Mouse (Mus musculus): ENCODE measurements around the gene Ptprz1. TPM values are rescaled to one million over a fixed set of nuclear protein-coding genes. Genes with fewer than 3 reads are reported as not detected.

Gene Ptprz1
- polyA plus RNA-seq (2015; fragmentation: Nextera tagmentation; extraction: Ambion mirVana) = 1.9 and 3.0 TPM in 2 replicates

DNA sequence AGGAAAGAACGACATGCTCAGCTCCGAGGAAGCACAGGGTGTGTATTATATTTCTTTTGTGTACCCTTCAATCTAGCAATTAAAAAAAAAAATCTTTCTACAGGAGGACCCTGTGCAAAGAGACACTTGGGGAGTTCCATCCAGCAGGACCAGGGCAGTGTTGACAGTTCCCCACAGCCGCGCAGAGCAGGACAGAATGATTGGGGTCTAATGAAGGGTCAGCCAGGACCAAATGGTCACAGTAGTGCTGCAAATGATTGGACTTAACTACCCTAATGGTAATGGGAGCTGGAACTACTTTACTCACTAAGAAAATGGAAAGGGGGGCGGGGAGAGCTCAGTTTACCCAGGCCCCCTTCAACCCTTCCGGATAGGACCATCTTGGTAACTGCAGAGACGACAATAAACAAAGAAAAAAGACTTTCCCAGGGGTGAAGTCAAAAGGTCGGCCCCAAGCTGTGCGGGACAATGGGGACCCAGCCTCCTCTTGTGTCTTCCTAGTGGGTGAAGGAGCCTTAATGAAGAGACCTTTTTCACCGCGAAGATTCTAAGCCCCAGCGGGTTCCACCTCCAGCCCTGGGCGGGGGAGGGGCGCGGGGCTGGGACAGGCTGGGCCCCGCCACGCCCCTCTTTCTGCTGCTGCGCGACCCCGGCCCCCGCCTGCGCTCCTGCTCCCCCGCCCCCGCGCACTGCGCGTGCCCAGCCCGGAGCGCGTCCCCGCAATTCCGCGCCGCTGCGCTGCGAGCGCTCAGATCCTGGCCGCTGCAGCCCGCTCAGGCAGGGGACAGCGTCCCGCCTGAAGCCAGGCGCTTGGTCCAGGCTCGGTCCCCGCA is at the start of gene Ptprz1:
Ptprz1 (plus strand) TSS at position 722 of the 833 bp plus-strand sequence.
- Histone ChIP-seq H3K9me3 (replicated peaks; ENCODE audit: control insufficient read depth, low read length) (no peaks in the 10 kb centered on the region), H3K27ac (ENCODE audit: low read length) (no peak within 1 kb of the TSS), H3K36me3 (ENCODE audit: control insufficient read depth, insufficient read depth) (no peaks in the 10 kb centered on the region), H3K4me1 (ENCODE audit: control insufficient read depth, insufficient read depth, low read length) (peaks cover 3% of the 10 kb centered on the region), H3K4me2 (ENCODE audit: low read depth, low read length) (peak within 1 kb of the TSS; percentile 91), H3K9ac (ENCODE audit: low read length) (peak within 1 kb of the TSS; percentile 45), H3K27me3 (ENCODE audit: control insufficient read depth, insufficient read depth, low read length) (peaks cover 9% of the 10 kb centered on the region), H3K4me3 (ENCODE audit: low read length) (peak within 1 kb of the TSS; percentile 64)
- WGBS = 2% methylated on average over 36 of the region's 44 CpGs
- ATAC-seq (replicated peaks; ENCODE audit: extremely low read depth, insufficient read depth, low FRiP score) = peak; percentile 82

DNA sequence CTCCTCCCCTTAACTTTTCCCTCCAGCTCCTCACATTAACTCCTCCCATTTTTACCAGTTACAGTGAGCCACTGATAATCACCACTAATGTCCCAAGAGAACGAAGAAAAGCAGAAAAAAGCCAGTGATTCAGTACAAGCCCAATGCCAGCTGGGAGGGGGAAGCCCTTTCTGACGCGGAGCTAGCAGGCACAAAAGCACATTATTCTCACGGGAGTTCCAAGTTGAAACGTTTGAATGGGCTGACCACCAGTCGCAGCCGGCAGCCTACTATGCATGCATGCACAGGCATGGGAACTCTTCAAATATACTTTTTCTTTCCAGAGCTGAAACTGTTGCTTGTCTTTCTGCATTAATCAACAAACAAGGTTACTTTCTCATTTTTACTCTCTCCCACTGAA is 41.7 kb upstream of the Ptprz1 start:
- no peak for ATAC-seq (replicated peaks; ENCODE audit: extremely low read depth, insufficient read depth, low FRiP score)
- Histone ChIP-seq H3K36me3 (ENCODE audit: control insufficient read depth, insufficient read depth) (no peaks in the 10 kb centered on the region), H3K9ac (ENCODE audit: low read length) (no peak overlapping the region), H3K27ac (ENCODE audit: low read length) (no peak overlapping the region), H3K27me3 (ENCODE audit: control insufficient read depth, insufficient read depth, low read length) (no peaks in the 10 kb centered on the region), H3K4me3 (ENCODE audit: low read length) (no peak overlapping the region), H3K4me2 (ENCODE audit: low read depth, low read length) (no peak overlapping the region), H3K9me3 (replicated peaks; ENCODE audit: control insufficient read depth, low read length) (no peaks in the 10 kb centered on the region), H3K4me1 (ENCODE audit: control insufficient read depth, insufficient read depth, low read length) (no peaks in the 10 kb centered on the region)
- WGBS = 49% methylated on average over 7 of the region's 7 CpGs

DNA sequence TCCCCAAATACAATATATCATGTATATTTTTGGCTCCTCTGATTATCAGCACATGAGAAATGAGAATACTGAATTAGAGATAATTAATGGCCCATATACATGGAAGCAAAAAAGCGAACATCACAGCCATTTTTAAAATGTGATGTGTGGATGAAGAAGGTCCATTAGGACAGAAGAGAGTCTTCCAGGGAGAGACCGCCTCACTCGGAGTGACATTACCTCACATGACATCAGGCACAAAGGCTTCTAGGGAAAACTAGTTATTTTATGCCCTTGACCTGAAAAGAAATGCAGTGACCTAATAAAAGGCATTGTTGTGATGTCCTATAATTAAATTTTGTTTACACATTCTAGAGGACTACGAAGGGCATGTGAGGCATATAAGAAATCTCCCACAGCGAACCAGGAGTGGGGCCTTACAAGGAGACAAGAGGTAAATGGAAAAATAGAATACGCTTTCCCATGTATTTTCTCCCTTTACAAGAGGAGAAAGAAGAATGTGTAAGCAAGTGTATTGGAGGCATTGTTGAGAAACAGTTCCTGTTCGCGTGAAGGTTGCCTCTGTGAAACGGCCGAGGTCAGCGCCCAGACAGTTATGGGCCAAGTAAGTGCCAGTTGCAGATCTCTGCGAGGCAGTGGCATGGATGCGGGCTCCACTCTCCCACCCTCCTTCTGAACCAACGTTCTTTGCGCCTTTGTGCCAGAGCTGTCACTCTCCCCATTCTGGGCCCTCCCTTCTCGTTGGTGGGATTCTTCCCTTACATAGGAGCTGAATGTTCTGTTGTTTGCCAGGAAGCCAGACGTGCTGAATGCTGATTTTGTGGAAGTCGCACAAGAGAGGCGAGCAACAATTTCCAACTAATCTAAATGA is 41.0 kb upstream of the Ptprz1 start:
- no peaks in the 10 kb centered on the region for H3K36me3 ChIP-seq (ENCODE audit: control insufficient read depth, insufficient read depth)
- H3K4me2 ChIP-seq (ENCODE audit: low read depth, low read length) = no peak overlapping the region
- WGBS = 74% methylated on average over 19 of the region's 19 CpGs
- H3K27me3 ChIP-seq (ENCODE audit: control insufficient read depth, insufficient read depth, low read length) = no peaks in the 10 kb centered on the region
- no peak overlapping the region for H3K27ac ChIP-seq (ENCODE audit: low read length)
- ATAC-seq (replicated peaks; ENCODE audit: extremely low read depth, insufficient read depth, low FRiP score) = no peak
- H3K9ac ChIP-seq (ENCODE audit: low read length) = no peak overlapping the region
- no peak overlapping the region for H3K4me3 ChIP-seq (ENCODE audit: low read length)
- no peaks in the 10 kb centered on the region for H3K4me1 ChIP-seq (ENCODE audit: control insufficient read depth, insufficient read depth, low read length)
- no peaks in the 10 kb centered on the region for H3K9me3 ChIP-seq (replicated peaks; ENCODE audit: control insufficient read depth, low read length)

DNA sequence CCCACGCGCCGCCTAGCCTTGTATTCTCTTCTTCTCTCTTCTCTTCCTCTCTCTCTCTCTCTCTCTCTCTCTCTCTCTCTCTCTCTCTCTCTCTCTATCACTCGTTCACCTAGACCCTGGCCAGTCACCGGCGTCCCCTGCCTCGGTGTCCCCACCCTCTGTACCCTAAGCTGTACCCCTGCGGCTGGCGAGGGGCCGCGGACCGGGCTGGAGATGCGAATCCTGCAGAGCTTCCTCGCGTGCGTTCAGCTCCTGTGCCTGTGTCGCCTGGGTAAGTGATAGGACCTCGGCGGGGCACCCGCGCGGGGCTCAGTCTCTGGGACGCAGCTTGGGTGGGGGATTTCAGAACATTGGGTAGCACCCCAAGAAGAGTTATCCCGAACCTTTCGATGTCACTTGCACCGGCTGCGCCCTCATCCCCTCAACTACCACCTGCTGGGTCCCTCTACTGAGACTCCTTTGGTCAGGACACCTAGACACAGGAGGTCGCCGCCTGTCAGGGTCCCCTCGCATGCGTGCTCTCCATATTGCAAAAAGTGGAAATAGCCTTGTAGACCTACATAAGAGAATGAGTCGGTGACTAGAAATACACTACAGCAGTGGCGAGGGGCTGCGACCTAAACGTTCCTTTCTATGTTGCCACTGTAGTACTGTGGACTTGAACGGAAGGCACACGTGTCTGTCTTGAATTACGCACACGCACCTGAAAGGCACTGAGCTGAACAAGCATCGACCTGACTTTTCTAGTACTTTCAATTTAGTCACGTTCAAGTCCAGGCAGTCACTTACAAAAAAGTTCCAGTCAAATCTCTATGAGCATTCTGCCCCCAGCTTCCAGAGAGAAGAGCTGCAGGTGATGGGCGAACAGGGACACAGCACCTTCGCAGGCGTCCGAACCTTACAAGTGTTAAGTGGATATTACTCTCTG is 576 bp downstream of the Ptprz1 start:
- ATAC-seq (replicated peaks; ENCODE audit: extremely low read depth, insufficient read depth, low FRiP score) = peak; percentile 30; the same call in 1 of the 2 replicates
- Histone ChIP-seq H3K36me3 (ENCODE audit: control insufficient read depth, insufficient read depth) (no peaks in the 10 kb centered on the region), H3K27ac (ENCODE audit: low read length) (no peak overlapping the region), H3K4me2 (ENCODE audit: low read depth, low read length) (peak overlapping the region; percentile 91), H3K4me3 (ENCODE audit: low read length) (peak overlapping the region; percentile 64), H3K4me1 (ENCODE audit: control insufficient read depth, insufficient read depth, low read length) (peaks cover 3% of the 10 kb centered on the region), H3K9ac (ENCODE audit: low read length) (peak overlapping the region; percentile 45), H3K9me3 (replicated peaks; ENCODE audit: control insufficient read depth, low read length) (no peaks in the 10 kb centered on the region), H3K27me3 (ENCODE audit: control insufficient read depth, insufficient read depth, low read length) (peaks cover 9% of the 10 kb centered on the region)
- WGBS = 2% methylated on average over 45 of the region's 45 CpGs

DNA sequence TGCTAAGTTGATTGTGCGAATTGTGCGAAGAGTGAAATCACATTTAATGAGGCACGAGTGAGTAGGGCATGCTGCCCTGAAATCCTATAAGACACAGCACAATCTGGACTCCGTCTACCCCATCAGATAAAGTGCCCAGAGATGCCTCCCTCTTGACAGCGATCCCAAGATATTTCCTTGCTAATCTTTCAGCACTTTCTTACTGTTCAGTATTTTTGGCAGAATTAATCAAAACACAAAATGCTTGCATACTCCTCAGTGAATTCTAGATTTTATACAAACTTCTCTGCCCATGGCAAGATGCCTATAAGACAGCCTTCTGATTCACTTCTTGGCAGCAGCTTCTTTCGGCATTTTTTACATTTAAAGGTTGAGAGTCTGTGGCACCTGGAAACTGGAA is 12.7 kb downstream of the Ptprz1 start:
- H3K4me2 ChIP-seq (ENCODE audit: low read depth, low read length) = no peak overlapping the region
- no peak for ATAC-seq (replicated peaks; ENCODE audit: extremely low read depth, insufficient read depth, low FRiP score)
- no peak overlapping the region for H3K4me3 ChIP-seq (ENCODE audit: low read length)
- H3K4me1 ChIP-seq (ENCODE audit: control insufficient read depth, insufficient read depth, low read length) = no peaks in the 10 kb centered on the region
- no peaks in the 10 kb centered on the region for H3K36me3 ChIP-seq (ENCODE audit: control insufficient read depth, insufficient read depth)
- no peak overlapping the region for H3K9ac ChIP-seq (ENCODE audit: low read length)
- H3K9me3 ChIP-seq (replicated peaks; ENCODE audit: control insufficient read depth, low read length) = no peaks in the 10 kb centered on the region
- H3K27ac ChIP-seq (ENCODE audit: low read length) = no peak overlapping the region
- WGBS = 81% methylated on average over 6 of the region's 6 CpGs
- no peaks in the 10 kb centered on the region for H3K27me3 ChIP-seq (ENCODE audit: control insufficient read depth, insufficient read depth, low read length)

DNA sequence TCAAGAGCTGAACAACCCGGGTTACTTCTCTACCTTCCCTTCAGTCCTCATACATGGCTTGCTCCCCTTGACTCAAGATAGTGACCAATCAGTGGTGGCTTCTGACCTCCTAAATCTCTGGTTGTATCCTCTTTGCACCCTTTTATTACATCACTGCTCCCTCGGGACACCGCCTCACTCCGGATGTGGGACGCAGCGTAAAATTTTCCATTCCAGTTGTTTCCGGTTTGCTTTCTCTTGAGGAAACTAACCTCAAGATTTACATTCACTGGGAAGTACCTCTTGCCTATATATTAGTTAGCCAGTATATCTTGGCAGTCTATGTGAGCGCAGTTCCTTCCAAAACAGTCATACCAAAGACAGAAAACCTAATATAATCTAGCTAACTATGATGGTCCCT is 14.0 kb downstream of the Ptprz1 start:
- Histone ChIP-seq H3K9ac (ENCODE audit: low read length) (no peak overlapping the region), H3K9me3 (replicated peaks; ENCODE audit: control insufficient read depth, low read length) (no peaks in the 10 kb centered on the region), H3K36me3 (ENCODE audit: control insufficient read depth, insufficient read depth) (no peaks in the 10 kb centered on the region), H3K4me1 (ENCODE audit: control insufficient read depth, insufficient read depth, low read length) (no peaks in the 10 kb centered on the region), H3K4me3 (ENCODE audit: low read length) (no peak overlapping the region), H3K27ac (ENCODE audit: low read length) (no peak overlapping the region), H3K27me3 (ENCODE audit: control insufficient read depth, insufficient read depth, low read length) (no peaks in the 10 kb centered on the region), H3K4me2 (ENCODE audit: low read depth, low read length) (no peak overlapping the region)
- 91% methylated on average over 8 of the region's 8 CpGs for WGBS
- ATAC-seq (replicated peaks; ENCODE audit: extremely low read depth, insufficient read depth, low FRiP score) = no peak

DNA sequence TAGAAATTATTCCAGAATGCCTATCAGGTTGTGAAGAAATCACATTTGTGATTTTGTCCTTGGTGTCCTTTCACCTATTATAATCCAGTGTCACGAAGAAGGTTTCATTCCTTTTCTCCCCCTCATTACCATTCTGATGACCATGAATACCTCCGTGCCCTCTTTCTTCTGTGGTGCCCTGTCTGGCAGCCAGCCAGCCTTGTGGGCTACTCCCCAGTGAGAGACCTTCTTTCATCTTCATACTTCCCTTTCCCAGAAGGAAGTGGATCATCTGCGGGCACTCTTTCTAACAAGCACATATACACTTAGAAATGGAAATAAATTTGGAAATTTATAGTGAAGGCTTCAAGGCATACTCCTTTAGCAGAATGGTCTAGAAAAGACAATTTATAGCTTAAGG is 26.7 kb downstream of the Ptprz1 start:
- Histone ChIP-seq H3K4me2 (ENCODE audit: low read depth, low read length) (no peak overlapping the region), H3K4me1 (ENCODE audit: control insufficient read depth, insufficient read depth, low read length) (no peaks in the 10 kb centered on the region), H3K9me3 (replicated peaks; ENCODE audit: control insufficient read depth, low read length) (no peaks in the 10 kb centered on the region), H3K27me3 (ENCODE audit: control insufficient read depth, insufficient read depth, low read length) (no peaks in the 10 kb centered on the region), H3K36me3 (ENCODE audit: control insufficient read depth, insufficient read depth) (no peaks in the 10 kb centered on the region), H3K4me3 (ENCODE audit: low read length) (no peak overlapping the region), H3K9ac (ENCODE audit: low read length) (no peak overlapping the region), H3K27ac (ENCODE audit: low read length) (no peak overlapping the region)
- ATAC-seq (replicated peaks; ENCODE audit: extremely low read depth, insufficient read depth, low FRiP score) = no peak
- WGBS = 65% methylated on average over 3 of the region's 3 CpGs

DNA sequence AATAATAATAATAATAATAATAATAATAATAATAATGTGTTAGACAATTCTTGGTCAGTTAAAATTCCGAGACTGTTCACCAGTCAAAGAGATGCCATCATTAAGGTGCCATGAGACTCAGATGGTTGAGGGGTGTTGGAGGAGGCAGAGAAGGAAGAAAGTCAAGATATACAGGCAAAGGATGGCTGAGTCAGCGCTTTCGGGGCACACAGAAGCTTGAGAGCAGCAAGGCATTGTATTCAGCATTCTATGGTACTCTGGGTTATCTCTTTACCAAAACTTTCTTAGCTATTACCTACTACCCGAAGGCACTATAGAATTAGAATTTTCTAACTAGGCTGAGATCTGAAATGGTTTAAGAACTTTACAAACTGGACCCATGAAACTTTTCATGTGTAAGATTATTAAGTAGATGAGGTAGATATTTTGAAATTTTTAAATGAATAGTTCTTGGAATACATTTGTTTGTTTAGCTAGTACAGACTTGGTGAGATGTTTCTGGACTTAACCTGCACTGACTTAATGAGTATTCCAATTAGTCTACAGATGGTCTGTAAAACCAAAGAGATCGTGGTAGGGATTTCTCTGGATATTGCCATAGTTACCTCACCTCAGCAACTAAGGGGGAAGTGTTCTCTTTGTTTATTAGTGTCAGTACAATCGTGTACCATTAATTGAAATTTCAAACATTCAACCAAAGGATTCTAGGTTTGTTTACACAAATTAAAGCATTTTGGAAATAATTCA is 33.4 kb downstream of the Ptprz1 start:
- WGBS = 81% methylated on average over 6 of the region's 6 CpGs
- H3K4me3 ChIP-seq (ENCODE audit: low read length) = no peak overlapping the region
- no peaks in the 10 kb centered on the region for H3K27me3 ChIP-seq (ENCODE audit: control insufficient read depth, insufficient read depth, low read length)
- H3K9me3 ChIP-seq (replicated peaks; ENCODE audit: control insufficient read depth, low read length) = no peaks in the 10 kb centered on the region
- no peak overlapping the region for H3K27ac ChIP-seq (ENCODE audit: low read length)
- no peak for ATAC-seq (replicated peaks; ENCODE audit: extremely low read depth, insufficient read depth, low FRiP score)
- H3K4me1 ChIP-seq (ENCODE audit: control insufficient read depth, insufficient read depth, low read length) = no peaks in the 10 kb centered on the region
- H3K4me2 ChIP-seq (ENCODE audit: low read depth, low read length) = no peak overlapping the region
- no peak overlapping the region for H3K9ac ChIP-seq (ENCODE audit: low read length)
- H3K36me3 ChIP-seq (ENCODE audit: control insufficient read depth, insufficient read depth) = no peaks in the 10 kb centered on the region

All from heart, embryonic 16.5 days (tissue).